Mouse (Mus musculus) frontal cortex, adult 2 months (tissue): Measurements from ENCODE around the gene N4bp2. TPM values are rescaled to one million over a fixed set of nuclear protein-coding genes. Genes with fewer than 3 reads are reported as not detected.

Source experiments
- DNase-seq, 2 experiments: peaks; one replicate each; pipeline ENCODE4 v3.0.0; 2022; ENCODE audit warnings: low spot score in 1 of 2; ENCODE audit errors: extremely low spot score in 1 of 2
- polyA plus RNA-seq: library from polyadenylated mRNA; depleted of rRNA; stranded (reverse); fragments of >200 nt; gene quantifications from 2 replicates; pipeline ENCODE4 v1.2.3, GENCODE M21; 2012; rRNA removed

The N4bp2 gene
- polyA plus RNA-seq, 1 experiment, result 6.9 TPM

DNA sequence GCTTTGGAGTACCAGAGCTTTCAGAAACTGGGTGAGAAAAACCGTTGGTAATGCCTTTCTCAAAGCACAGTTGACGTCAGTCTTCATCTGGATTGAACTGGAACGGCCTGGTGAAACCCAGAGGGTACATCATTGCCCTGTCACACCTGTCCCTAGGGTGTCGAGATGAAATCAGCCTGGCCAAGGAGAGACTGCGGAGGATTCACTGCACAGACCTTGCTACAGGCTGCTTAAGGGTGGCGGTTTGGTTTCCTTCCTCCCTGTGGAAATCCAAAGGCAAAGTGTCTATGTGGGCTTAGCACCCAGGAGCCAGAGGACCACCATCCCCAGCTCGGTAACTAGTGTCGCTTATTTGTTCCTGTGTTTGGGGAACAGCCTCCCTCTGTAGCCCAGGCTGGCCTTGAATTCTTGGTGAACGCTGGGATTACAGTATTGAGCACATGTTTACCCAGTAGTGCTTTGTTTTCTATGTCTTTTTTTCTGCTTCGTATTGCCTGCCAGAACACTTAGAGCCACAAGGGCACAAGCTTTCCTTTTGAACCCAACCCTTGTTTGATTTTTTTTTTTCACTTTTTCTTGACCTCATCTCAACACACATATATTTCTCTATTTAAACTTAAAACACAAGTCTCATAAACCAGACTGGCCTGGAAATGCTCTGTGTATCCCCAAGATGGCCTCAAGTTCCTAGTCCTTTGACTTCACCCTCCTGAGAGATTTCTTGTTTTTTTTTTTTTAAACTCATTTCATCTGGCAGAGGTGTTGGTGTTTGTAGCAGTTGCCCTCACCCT, 98.0 kb downstream of the N4bp2 start, which contains the start of gene Rhoh:
TSS of gene Rhoh (plus strand) at position 60 of the 791 bp plus-strand sequence.
- no peak for DNase-seq

DNA sequence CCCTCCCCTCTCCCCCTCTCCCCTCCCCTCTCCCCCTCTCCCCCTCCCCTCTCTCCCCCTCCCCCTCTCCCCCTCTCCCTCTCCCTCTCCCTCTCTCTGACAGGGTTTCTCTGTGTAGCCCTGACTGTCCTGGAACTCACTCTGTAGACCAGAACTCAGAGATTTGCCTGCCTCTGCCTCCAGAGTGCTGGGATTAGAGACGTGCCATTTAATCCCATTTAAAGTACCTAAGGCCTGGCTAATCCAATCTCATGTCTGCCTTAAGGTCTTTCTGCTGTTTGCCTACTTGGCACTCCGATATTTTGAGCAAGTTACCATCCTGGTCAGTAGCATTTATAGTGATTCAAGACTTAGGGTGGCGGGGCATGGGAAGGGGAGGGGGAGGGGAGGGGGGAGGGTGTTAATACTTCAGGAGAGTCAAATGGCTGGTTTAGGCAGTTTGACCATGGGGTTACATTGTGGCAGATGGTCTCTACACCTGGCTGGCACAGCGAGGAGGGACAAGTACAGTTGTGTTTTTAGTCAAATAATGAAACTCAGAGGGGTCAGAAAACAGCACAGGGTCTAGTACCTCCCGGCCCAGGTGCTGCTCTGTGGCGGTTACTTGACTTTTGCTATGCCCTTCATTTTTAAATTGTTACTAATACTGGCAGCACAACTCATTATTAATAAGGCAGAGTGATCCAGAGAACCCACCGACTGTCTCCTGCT, 99.1 kb downstream of the N4bp2 start:
- DNase-seq, result no peak

DNA sequence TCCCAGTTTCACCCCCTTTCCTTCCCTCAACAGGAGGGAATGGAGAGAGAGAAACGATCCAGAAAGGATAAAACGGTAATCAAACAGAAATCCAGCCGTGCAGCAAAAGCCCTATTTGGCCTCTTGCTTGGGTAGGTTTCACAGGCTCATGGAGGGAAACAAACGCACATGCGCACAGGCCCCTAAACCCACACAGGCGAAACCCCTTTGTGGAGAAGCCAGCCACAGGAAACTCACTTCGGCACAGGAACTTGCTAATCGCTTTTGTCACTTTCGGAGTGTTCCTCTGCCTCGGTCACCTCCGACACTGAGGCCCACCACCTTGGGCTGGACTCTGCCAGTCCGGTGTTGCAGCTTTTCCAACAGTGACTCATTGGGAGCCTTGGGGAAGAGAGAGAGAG, 100.0 kb downstream of the N4bp2 start:
- no peak for DNase-seq

DNA sequence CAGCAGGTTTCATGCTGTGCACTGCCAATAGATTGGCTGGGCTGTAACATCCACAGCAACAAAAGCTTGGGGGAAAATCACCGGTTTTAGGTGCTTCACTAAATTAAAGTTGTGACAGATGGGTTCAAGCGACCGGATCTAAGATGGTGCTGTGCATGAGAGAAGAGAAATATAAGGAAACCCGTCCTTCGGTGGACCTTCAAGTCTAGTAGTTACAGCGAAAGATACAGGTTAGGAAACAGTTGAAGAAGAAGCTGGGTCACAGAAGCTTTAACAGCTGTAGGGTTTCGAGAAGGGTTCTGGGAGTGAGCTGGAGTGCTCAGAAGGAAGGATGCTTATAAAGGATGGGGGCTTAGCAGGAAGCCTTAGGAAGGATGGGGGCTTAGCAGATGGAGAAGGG, 101.2 kb downstream of the N4bp2 start:
- no peak for DNase-seq

- DNase-seq, result no peak
Observed at GRCm38 (mm10) chr5:65864946-65865345, 101.6 kb downstream of the N4bp2 start.

GRCm38 (mm10) chr5:65866591-65866990, 103.3 kb downstream of the N4bp2 start:
- DNase-seq, result no peak

GRCm38 (mm10) chr5:65867380-65868116, 104.2 kb downstream of the N4bp2 start:
- no peak for DNase-seq

DNA sequence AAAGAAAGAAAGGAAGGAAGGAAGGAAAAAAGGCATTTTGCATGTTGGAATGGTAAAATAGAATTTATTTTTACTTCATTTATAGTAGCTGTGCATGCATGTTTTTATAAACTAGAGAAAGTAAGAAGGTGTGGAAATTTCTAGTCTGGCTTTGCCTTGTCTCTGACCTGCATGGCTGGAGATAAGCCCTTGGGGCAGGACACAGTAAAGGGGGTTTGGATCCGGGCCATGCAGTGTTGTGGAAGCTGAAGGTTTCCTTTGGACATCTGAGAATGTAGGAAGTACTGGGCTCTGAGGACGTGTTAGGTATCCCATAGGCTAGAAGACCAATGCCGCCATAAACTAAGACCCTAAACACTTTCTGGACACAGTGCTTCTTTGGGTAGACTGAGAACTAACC, 105.1 kb downstream of the N4bp2 start:
- DNase-seq, result no peak

GRCm38 (mm10) chr5:65869660-65870059, 106.3 kb downstream of the N4bp2 start:
- DNase-seq, result no peak

GRCm38 (mm10) chr5:65871276-65871875, 108.1 kb downstream of the N4bp2 start:
- DNase-seq, result no peak

DNA sequence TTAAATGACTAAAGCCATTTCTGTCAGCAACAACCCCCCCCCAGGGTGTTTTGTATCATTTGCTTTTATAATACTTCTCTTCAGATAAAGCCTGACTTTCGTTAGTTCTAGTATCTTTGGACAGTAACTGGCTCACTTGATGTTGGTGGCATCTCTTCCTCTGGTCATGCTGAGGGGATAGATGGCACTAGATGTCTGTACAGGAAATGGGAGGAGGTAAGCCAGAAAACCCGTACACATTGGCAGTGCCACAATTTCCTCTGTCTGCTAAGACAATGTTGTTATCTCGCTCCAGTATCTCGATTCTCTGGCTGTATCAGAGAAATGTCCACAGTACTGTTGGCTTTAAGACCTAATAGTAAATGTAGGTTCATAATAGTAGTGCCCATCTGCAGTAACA, 109.9 kb downstream of the N4bp2 start:
- DNase-seq, result no peak

DNA sequence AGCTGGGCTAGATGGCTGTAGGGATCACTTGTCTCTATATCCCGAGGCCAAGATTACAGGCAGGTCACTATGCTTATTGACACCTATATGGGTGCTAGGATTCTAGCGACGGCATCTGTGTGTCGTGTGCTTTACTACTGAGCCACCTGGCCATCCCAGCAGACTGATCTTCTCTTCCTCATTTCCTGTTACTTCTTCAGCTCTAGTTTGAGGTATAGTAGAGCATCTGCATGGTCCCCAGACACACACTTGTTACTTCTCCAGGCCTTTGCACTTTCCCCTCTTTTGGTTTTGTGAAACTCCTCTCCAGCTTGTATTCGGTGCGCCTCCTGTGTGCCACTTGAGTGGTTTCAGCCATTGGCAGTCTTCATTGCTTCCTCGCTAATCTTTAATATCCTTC, 111.9 kb downstream of the N4bp2 start:
- DNase-seq, result no peak

GRCm38 (mm10) chr5:65878367-65878766, 115.0 kb downstream of the N4bp2 start:
- DNase-seq, result no peak

Other genes starting within 250 kb of the N4bp2 start
- 148 and 181 TPM in 2 replicates for gene Smim14, start 226.3 kb upstream of the N4bp2 start, polyA plus RNA-seq
- gene Ube2k, start 226.3 kb upstream of the N4bp2 start, polyA plus RNA-seq, result 113 and 114 TPM in 2 replicates
- gene Pds5a, start 65.2 kb upstream of the N4bp2 start, polyA plus RNA-seq, result 58.8 and 61.9 TPM in 2 replicates
- 0.67 and 1.1 TPM in 2 replicates for gene Rhoh, start 97.7 kb downstream of the N4bp2 start, polyA plus RNA-seq
- gene Chrna9, start 171.4 kb downstream of the N4bp2 start, polyA plus RNA-seq, result not detected in 2 replicates
- not detected in 2 replicates for gene 9130230L23Rik, start 240.8 kb downstream of the N4bp2 start, polyA plus RNA-seq